Mouse (Mus musculus): ENCODE measurements at regions not wholly inside any gene's neighbourhood (a gene's known extent, or its start where the extent isn't known, plus 50 kb on each side); places are given as distances from the start of the nearest gene placed in this dataset.

DNA sequence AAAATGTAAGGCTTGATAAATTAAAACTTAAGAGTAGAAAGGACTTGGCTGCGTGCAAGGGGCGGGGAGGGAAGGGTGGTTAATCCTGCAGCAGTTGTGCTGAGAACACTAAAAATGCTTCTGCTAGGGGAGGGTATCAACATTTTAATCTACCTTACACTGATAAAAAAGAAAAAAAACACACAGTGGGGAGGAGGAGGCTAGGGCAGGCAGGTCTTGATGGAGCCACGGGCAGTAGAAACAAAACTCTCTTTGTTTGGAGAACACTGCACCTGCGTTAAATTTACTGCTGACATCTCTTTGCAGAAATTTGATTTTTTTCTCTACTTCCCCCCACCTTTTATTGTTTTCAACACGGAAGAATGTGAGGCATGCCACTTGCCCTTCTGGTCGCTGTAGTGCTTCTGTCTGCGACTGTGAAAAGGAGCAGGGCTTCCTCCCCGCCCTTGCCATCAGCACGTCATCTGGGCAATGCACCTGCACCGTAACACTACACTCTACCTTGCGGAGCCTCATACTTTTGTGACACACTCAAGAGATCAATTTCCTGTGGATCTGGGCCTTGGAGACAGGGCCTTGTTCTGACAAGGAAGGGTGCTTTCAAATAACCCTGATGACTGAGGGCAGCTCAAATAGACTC, 211.7 kb downstream of the Spry2 start:
- no peak for TF ChIP-seq GATA1 (IDR thresholded peaks at IDR 0.05; ENCODE audit: borderline replicate concordance, low read length)
- no peak for TF ChIP-seq FLI1 (IDR thresholded peaks at IDR 0.05; ENCODE audit: low read length)

Measured in megakaryocyte, embryonic 14.5 days (primary cell).